Mouse (Mus musculus): ENCODE data around the gene Dll1. TPM values are rescaled to one million over a fixed set of nuclear protein-coding genes. Genes with fewer than 3 reads are reported as not detected.

Gene Dll1
- total and polyA plus RNA-seq, 3 experiments, result 5.1 to 5.8 (median 5.4) TPM

- TF ChIP-seq POLR2A (IDR thresholded peaks at IDR 0.05; ENCODE audit: insufficient read depth, low read depth, low read length) (no peak), CTCF (IDR thresholded peaks at IDR 0.05) (no peak), EP300 (IDR thresholded peaks at IDR 0.05; ENCODE audit: insufficient read depth, low read depth, low read length) (no peak)
- WGBS, result 75% methylated on average over 8 of the region's 8 CpGs
- no peak overlapping the region for H3K4me3 ChIP-seq
- peak in 1 of 2 experiments; percentile 8 for DNase-seq
- H3K9ac ChIP-seq (ENCODE audit: low read depth, low read length), result no peak overlapping the region
- intact Hi-C loops (cut with DNase I), result no loop called here
- no peak overlapping the region for H3K27ac ChIP-seq
- no peaks in the 10 kb centered on the region for H3K36me3 ChIP-seq (ENCODE audit: control insufficient read depth, insufficient read depth, low read length)
- H3K79me2 ChIP-seq (replicated peaks; ENCODE audit: control insufficient read depth, insufficient read depth, low read length), result no peaks in the 10 kb centered on the region
- no peaks in the 10 kb centered on the region for H3K27me3 ChIP-seq (ENCODE audit: control insufficient read depth, insufficient read depth, low read length)
- H3K4me1 ChIP-seq (ENCODE audit: control insufficient read depth, insufficient read depth, low read length), result no peaks in the 10 kb centered on the region
Measured at GRCm38 (mm10) chr17:15420021-15420603, 43.4 kb upstream of the Dll1 start.

DNA sequence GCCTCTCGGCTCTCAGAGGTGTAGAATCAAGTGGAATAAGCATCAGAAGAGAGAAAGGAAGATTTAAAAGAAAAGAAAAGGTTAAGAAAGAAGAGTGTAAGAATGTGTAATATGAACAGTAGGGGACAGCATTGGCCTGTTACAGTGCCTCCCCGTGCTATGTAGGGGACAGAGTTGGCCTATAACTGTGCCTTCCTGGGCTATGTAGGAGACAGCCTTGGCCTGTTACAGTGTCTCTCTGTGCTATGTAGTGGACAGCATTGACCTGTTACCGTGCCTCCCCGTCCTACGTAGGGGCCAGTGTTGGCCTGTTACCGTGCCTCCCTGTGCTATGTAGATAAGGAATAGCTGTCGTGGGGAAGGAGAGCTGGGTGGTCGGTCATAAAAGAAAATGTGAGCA lies 42.9 kb upstream of the Dll1 start:
- H3K9ac ChIP-seq (ENCODE audit: low read depth, low read length), result no peak overlapping the region
- no peaks in the 10 kb centered on the region for H3K27me3 ChIP-seq (ENCODE audit: control insufficient read depth, insufficient read depth, low read length)
- no peaks in the 10 kb centered on the region for H3K4me1 ChIP-seq (ENCODE audit: control insufficient read depth, insufficient read depth, low read length)
- TF ChIP-seq EP300 (IDR thresholded peaks at IDR 0.05; ENCODE audit: insufficient read depth, low read depth, low read length), result peak; percentile 80; the same call in 1 of the 2 replicates
- TF ChIP-seq CTCF (IDR thresholded peaks at IDR 0.05), result peak; percentile 71
- TF ChIP-seq POLR2A (IDR thresholded peaks at IDR 0.05; ENCODE audit: insufficient read depth, low read depth, low read length), result no peak
- 66% methylated on average over 8 of the region's 8 CpGs for WGBS
- peak in 1 of 2 experiments; percentile 18 for DNase-seq
- no peaks in the 10 kb centered on the region for H3K36me3 ChIP-seq (ENCODE audit: control insufficient read depth, insufficient read depth, low read length)
- H3K27ac ChIP-seq, result no peak overlapping the region
- intact Hi-C loops (cut with DNase I), result loop anchor here (1.0 kb wide), 1 partner anchor 48 kb away; no protein-coding TSS in a partner anchor
- H3K79me2 ChIP-seq (replicated peaks; ENCODE audit: control insufficient read depth, insufficient read depth, low read length), result no peaks in the 10 kb centered on the region
- H3K4me3 ChIP-seq, result no peak overlapping the region

GRCm38 (mm10) chr17:15416596-15417215 lies 40.0 kb upstream of the Dll1 start:
- no peaks in the 10 kb centered on the region for H3K79me2 ChIP-seq (replicated peaks; ENCODE audit: control insufficient read depth, insufficient read depth, low read length)
- H3K4me1 ChIP-seq (ENCODE audit: control insufficient read depth, insufficient read depth, low read length), result no peaks in the 10 kb centered on the region
- intact Hi-C loops (cut with DNase I), result no loop called here
- no peak for TF ChIP-seq POLR2A (IDR thresholded peaks at IDR 0.05; ENCODE audit: insufficient read depth, low read depth, low read length)
- TF ChIP-seq CTCF (IDR thresholded peaks at IDR 0.05), result no peak
- TF ChIP-seq EP300 (IDR thresholded peaks at IDR 0.05; ENCODE audit: insufficient read depth, low read depth, low read length), result no peak
- no peak for DNase-seq
- H3K4me3 ChIP-seq, result no peak overlapping the region
- 93% methylated on average over 12 of the region's 12 CpGs for WGBS
- H3K9ac ChIP-seq (ENCODE audit: low read depth, low read length), result no peak overlapping the region
- no peak overlapping the region for H3K27ac ChIP-seq
- no peaks in the 10 kb centered on the region for H3K27me3 ChIP-seq (ENCODE audit: control insufficient read depth, insufficient read depth, low read length)
- no peaks in the 10 kb centered on the region for H3K36me3 ChIP-seq (ENCODE audit: control insufficient read depth, insufficient read depth, low read length)

GRCm38 (mm10) chr17:15410861-15411260 lies 34.2 kb upstream of the Dll1 start:
- WGBS, result 100% methylated on average over 1 of the region's 1 CpGs
- Histone ChIP-seq H3K4me1 (ENCODE audit: control insufficient read depth, insufficient read depth, low read length) (no peaks in the 10 kb centered on the region), H3K4me3 (no peak overlapping the region), H3K9ac (ENCODE audit: low read depth, low read length) (no peak overlapping the region), H3K27me3 (ENCODE audit: control insufficient read depth, insufficient read depth, low read length) (no peaks in the 10 kb centered on the region), H3K79me2 (replicated peaks; ENCODE audit: control insufficient read depth, insufficient read depth, low read length) (no peaks in the 10 kb centered on the region), H3K27ac (no peak overlapping the region), H3K36me3 (ENCODE audit: control insufficient read depth, insufficient read depth, low read length) (no peaks in the 10 kb centered on the region)
- DNase-seq, result no peak
- TF ChIP-seq EP300 (IDR thresholded peaks at IDR 0.05; ENCODE audit: insufficient read depth, low read depth, low read length) (no peak), POLR2A (IDR thresholded peaks at IDR 0.05; ENCODE audit: insufficient read depth, low read depth, low read length) (no peak), CTCF (IDR thresholded peaks at IDR 0.05) (no peak)
- intact Hi-C loops (cut with DNase I), result no loop called here

DNA sequence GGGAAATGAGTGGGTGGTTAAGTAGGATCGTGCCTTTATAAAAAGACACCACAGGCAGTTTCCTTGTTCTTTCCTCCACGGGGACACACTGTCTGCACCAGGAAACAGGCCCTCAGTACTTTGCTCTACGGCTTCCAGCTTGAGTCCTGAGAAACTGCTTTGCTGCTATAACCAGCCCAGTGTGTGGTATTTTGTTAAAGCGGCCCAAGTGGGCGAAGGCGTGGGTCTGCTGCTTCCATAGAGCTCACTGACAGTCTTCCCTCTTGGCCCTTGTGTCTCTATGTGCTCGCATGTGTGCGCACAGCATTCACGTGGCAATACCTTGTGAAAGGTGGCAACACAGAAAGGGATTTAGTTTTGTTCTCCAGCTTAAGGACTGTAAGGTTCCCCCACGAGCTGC lies 32.6 kb upstream of the Dll1 start:
- Histone ChIP-seq H3K36me3 (ENCODE audit: control insufficient read depth, insufficient read depth, low read length) (no peaks in the 10 kb centered on the region), H3K79me2 (replicated peaks; ENCODE audit: control insufficient read depth, insufficient read depth, low read length) (no peaks in the 10 kb centered on the region), H3K27ac (no peak overlapping the region), H3K4me3 (no peak overlapping the region), H3K27me3 (ENCODE audit: control insufficient read depth, insufficient read depth, low read length) (no peaks in the 10 kb centered on the region), H3K9ac (ENCODE audit: low read depth, low read length) (no peak overlapping the region), H3K4me1 (ENCODE audit: control insufficient read depth, insufficient read depth, low read length) (no peaks in the 10 kb centered on the region)
- intact Hi-C loops (cut with DNase I), result no loop called here
- WGBS, result 80% methylated on average over 10 of the region's 10 CpGs
- TF ChIP-seq EP300 (IDR thresholded peaks at IDR 0.05; ENCODE audit: insufficient read depth, low read depth, low read length) (no peak), POLR2A (IDR thresholded peaks at IDR 0.05; ENCODE audit: insufficient read depth, low read depth, low read length) (no peak), CTCF (IDR thresholded peaks at IDR 0.05) (no peak)
- DNase-seq, result no peak

DNA sequence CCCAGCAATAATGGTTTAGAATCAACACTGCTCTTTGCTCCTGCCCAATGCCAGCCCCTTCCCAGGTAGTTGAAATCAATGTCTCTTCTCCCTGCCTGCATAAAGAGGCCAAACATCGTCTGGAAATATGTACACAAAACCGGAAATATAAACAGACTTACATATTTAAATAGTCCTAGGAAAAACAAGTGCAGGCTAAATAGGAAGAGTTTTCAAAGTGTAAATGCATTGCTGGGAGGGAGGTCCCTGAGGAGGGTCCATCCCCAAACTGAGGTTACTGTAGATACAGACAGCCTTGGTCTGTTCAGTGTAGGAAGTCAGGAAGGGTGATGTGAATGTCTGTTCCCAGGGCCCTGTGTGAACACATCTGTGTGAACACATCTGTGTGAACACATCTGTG lies 29.9 kb upstream of the Dll1 start:
- TF ChIP-seq CTCF (IDR thresholded peaks at IDR 0.05) (no peak), EP300 (IDR thresholded peaks at IDR 0.05; ENCODE audit: insufficient read depth, low read depth, low read length) (no peak), POLR2A (IDR thresholded peaks at IDR 0.05; ENCODE audit: insufficient read depth, low read depth, low read length) (no peak)
- H3K4me3 ChIP-seq, result no peak overlapping the region
- H3K27ac ChIP-seq, result no peak overlapping the region
- H3K27me3 ChIP-seq (ENCODE audit: control insufficient read depth, insufficient read depth, low read length), result no peaks in the 10 kb centered on the region
- intact Hi-C loops (cut with DNase I), result no loop called here
- no peaks in the 10 kb centered on the region for H3K4me1 ChIP-seq (ENCODE audit: control insufficient read depth, insufficient read depth, low read length)
- no peak for DNase-seq
- H3K36me3 ChIP-seq (ENCODE audit: control insufficient read depth, insufficient read depth, low read length), result peaks cover 3% of the 10 kb centered on the region
- no peaks in the 10 kb centered on the region for H3K79me2 ChIP-seq (replicated peaks; ENCODE audit: control insufficient read depth, insufficient read depth, low read length)
- H3K9ac ChIP-seq (ENCODE audit: low read depth, low read length), result no peak overlapping the region
- 90% methylated on average over 2 of the region's 2 CpGs for WGBS
